Mouse (Mus musculus): Measurements from ENCODE around the gene Ppp1r15b.
A peak's percentile ranks its signal among the peaks of the same experiment; 100 is the strongest.

Gene Ppp1r15b

DNA sequence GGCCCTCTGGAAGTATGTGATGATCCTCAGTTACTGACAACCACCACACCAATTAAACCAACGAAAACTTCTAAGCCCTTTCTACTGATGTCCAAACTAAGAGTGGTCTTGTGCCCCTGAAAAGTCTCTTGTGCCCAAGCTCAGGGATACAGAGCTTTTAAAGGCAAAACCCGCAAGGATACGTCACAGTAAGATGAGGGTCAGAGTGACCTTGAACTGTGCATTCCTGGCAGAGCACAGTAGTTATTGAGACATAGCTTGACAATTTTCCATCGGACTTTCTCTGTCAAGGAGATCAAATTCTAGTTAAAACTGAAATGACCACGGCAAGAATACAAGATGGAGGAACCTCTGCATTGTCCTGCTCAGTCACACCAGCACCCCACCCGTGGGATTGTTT is 9.7 kb upstream of the Ppp1r15b start:
- no peak for DNase-seq (ENCODE audit: low read depth)

DNA sequence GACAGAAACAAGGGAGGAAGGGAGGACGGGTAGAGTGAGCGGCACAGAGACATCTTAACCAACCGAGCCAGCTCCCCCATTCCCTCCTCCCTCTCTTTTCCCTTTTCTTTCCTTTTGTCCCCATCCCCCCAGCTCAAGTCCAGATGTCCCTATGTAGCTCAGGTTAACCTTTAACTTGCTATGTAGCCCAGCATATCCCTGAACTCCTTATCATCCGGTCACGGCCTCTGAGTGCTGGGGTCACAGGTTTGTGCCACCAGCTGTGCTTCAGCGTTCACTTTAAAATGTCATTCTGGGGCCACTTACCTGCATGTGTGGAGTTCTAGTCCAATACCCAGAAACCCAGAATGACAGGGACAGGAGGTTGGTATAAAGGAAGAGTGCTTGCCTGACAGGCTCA is 6.8 kb upstream of the Ppp1r15b start:
- no peak for DNase-seq (ENCODE audit: low read depth)

DNA sequence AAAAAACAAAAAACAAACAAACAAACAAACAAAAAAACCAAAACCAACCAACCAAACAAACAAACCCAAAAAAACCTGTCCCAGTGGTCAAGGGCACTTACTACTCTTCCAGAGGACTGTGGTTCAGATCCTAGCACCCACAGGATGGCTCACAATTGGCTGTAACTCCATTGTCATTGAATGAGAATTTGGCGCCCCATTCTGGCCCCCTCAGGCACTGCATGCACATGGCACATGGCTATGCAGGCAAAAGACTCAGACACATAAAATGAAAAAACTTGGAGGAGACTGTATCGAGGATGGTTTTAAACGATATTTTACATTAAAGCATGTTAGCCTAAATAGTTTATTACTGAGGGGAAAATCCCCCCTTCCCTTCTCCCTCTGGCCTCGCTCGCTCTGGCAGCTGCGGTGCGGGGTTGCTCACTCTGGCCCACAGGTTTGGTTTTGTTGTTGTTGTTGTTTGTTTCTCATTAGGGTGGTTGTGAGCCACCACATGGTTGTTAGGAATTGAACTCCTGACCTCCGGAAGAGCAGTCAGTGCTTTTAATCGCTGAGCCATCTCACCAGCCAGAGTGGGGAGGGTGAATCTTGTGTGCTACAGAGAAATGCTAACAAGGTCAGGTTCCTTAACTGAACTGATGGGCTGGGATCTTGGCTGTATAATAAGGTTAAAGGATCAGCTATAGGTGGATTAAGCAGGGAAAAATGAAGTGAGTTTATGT is 5.1 kb upstream of the Ppp1r15b start:
- peak; percentile 40 for DNase-seq (ENCODE audit: low read depth)

DNA sequence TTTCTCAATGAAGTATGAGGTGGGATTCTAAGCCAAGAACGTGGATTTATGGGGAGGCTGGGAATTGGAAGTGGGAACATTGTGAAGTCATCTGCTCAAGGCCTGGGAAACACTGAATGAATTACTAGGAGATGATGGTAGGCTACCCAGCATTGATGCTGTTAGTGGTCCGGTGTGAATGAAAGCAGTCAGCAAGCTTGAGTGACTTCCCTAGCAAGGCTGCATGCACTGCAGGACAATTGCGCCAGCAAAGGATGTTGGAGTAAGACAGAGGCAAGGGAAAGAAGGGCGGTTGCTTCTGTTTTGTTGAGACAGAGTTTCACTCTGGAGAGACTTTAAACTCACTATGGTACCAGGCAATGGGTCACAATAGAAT is 4.6 kb upstream of the Ppp1r15b start:
- DNase-seq (ENCODE audit: low read depth), result no peak

DNA sequence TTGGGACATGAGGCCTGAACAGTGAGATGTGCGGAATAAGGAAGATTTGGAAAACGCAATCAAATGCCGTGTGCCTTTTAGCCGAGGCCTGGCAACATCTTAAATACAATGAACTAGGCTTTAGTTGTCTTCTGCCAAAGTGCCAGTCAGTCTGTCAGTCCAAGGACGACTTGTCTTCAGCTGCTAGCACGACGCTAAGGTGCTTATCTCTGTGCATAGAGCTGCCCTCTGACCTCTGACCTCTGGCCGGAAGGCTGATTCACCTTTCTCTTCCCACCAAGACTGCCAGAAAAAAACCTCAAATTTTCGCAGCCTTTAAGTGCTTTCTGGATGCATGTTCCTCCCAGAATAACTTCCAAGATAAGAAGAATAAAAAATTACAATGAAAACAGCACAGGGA is 3.6 kb upstream of the Ppp1r15b start:
- DNase-seq (ENCODE audit: low read depth), result no peak

DNA sequence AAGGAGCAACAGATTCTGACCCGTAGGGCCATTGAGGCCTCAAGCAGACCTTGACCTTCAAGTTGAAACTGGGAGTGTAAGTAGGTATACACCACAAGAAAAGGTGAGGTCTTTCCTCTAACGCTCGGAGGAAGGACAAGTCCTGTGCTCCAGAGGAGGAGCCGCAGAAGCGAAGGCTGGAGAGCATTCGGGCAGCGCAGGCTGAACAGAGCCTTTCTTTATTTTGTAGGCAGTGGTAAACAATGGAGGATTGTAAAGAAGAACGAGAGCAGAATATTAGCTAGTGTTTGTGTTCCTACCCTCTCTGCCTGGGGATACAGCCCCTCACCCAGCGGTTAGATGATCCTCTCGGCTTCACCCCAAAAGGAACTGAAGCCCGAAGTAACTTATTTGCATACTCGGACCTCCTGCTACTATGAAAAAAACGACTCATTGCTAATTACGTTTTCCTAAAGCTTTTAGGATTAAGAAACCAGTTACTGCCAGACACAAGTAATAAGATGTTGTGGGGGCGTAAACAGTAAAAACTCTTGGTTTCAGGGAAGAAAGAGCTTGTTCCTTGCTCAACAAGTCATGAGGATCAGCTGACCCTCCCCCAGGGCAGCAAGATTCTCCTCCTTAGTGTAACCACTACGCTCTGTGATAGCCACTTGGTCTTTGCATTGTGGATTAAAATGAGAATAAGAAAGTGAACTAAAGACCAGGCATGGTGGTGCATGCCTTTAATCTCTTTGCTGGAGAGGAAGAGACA is 1.3 kb upstream of the Ppp1r15b start:
- no peak for DNase-seq (ENCODE audit: low read depth)

DNA sequence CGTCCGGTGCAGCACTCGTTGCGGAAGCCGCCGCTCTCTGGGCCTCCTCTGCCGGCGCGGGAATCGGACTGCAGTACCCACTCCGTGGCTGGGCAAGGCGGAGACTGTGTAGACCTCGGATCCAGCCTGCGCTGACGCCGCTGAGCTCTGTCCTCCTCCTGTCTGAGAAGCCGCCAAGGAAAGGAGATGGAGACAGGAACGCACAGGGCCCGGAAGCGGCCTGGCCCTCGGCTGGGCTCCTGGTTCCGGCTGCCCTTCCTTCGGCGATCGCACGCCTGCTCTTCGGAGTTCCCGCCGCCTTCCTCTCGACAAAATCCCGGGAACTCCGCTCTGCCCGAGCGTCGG is 590 bp downstream of the Ppp1r15b start:
- no peak for DNase-seq (ENCODE audit: low read depth)

DNA sequence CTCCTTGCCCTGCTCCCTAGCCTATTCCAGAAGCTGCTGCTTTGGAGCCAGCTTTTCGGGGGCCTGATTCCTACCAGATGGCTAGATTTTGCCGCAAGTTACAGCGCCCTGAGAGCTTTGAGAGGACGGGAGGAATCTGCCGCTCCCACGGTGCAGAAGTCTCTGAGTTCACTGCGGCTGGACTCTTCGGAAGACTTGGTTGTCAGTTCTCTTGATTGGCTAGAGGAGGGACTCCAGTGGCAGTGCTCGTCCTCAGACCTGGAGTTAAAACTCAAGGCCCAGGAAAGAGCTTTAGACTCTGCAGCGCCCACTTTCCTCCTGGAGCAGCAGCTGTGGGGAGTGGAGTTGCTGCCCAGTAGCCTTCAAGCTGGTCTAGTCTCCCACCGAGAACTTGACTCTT is 993 bp downstream of the Ppp1r15b start:
- peak; percentile 56 for DNase-seq (ENCODE audit: low read depth)

DNA sequence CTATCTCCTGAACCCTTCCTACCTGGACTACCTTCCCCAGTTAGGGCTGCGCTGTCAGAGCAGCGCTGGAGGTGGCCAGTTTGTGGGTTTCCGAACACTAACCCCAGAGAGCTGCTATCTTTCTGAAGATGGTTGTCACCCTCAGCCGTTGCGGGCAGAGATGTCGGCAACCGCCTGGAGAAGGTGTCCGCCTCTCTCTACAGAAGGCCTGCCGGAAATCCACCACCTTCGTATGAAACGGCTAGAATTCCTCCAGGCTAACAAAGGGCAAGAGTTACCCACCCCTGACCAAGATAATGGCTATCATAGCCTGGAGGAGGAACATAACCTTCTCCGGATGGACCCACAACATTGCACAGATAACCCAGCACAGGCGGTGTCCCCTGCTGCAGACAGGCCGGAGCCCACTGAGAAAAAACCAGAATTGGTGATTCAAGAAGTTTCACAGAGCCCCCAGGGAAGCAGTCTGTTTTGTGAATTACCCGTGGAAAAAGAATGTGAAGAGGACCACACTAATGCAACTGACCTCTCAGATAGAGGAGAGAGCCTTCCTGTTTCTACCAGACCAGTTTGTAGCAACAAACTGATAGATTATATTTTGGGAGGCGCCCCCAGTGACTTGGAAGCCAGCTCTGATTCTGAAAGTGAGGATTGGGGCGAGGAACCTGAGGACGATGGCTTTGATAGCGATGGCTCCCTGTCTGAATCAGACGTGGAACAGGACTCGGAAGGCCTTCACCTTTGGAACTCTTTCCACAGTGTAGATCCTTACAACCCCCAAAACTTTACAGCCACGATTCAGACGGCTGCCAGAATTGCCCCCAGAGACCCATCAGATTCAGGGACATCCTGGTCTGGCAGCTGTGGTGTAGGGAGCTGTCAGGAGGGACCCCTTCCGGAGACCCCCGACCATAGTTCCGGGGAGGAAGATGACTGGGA is 1.7 kb downstream of the Ppp1r15b start:
- DNase-seq (ENCODE audit: low read depth), result peak; percentile 68

DNA sequence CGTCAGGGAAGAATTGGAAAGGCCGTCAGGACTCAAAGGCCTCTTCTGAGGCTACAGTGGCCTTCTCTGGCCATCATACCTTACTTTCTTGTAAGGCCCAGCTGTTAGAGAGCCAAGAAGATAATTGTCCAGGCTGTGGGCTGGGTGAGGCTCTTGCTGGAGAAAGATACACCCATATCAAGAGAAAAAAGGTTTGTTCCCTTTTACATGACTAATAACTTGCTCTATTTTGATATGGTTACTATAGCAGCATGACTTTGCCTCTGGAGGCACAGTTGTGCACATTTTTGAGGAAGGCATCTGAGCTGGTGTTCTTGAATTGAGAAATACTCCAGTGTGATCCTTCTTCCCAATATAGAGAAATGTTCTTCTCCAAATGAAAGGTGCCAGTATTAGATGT is 2.5 kb downstream of the Ppp1r15b start:
- DNase-seq (ENCODE audit: low read depth), result peak; percentile 49

DNA sequence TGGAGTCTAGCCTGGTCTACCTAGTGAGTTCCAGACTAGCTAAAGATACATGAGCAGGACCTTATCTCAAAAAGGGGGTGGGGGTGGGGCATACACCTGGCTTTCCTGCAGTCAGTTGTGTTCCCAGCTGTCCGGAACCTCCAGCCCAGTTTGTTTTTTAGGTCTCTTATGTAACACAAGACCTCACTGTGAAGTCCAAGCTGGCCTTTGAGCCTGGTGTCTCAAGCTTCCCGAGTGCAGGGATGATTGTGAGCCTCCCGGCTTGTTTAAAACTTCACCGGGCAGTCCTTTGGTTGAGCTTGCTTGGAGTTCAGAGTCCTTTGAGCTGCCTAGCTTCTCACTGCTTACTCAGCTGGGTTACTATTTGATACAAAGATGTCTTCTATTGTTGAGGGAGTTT is 3.1 kb downstream of the Ppp1r15b start:
- peak; percentile 59 for DNase-seq (ENCODE audit: low read depth)

DNA sequence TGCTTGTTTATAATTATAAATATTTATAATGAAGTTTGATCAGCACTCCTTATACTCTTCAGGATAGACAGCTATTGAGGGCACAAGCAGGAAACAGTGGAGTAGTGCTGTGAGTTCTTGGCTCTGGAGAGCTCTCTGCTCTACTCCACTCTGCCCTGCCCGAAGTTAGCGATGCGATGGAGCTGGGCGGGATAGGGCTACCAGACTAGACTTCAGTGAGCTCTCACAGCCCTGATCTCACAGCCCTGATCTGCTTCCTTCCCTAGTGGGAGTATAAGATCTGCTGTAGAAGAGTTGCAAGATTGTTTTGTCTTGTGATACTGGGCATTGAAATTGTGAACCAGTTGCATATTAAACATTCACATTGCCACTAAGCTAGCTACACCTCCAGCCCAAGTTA is 3.9 kb downstream of the Ppp1r15b start:
- peak; percentile 30 for DNase-seq (ENCODE audit: low read depth)

DNA sequence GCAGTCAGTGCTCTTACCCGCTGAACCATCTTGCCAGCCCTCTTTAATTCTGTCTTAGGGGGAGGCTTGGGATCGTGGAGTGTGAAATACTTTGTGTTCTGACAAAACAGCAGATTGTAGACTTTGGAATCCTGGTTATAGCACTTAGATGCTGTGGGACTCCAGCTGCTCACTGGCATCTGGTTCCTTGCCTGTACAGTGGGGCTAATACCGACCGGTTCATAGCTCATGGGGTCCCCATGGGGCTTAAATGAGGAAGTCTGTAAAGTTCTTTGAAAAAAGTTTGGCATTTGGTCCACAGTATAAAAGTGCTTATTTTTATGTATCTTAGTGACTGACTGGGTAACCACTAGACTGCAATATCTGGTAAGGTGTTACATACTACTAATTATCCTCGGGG is 4.9 kb downstream of the Ppp1r15b start:
- no peak for DNase-seq (ENCODE audit: low read depth)

DNA sequence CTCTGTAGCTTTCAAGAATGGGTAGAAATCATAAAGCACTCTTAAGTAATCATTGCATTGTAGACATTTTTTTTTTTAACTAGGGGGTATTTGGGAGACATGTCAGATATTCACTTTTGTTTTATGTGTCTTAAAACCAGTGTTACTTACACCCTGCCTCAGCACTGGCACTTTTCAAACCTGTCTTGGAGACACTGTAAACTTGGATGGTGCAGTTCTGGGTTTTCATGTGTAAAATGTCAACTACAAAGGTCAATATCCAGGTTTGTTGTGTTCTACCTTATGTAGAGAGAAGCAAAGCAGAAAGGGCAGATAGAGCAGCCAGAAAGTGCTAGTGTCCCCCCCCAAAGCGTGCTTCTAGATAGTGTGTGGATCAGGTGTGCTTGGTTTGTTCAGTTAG is 7.5 kb downstream of the Ppp1r15b start:
- DNase-seq (ENCODE audit: low read depth), result no peak

DNA sequence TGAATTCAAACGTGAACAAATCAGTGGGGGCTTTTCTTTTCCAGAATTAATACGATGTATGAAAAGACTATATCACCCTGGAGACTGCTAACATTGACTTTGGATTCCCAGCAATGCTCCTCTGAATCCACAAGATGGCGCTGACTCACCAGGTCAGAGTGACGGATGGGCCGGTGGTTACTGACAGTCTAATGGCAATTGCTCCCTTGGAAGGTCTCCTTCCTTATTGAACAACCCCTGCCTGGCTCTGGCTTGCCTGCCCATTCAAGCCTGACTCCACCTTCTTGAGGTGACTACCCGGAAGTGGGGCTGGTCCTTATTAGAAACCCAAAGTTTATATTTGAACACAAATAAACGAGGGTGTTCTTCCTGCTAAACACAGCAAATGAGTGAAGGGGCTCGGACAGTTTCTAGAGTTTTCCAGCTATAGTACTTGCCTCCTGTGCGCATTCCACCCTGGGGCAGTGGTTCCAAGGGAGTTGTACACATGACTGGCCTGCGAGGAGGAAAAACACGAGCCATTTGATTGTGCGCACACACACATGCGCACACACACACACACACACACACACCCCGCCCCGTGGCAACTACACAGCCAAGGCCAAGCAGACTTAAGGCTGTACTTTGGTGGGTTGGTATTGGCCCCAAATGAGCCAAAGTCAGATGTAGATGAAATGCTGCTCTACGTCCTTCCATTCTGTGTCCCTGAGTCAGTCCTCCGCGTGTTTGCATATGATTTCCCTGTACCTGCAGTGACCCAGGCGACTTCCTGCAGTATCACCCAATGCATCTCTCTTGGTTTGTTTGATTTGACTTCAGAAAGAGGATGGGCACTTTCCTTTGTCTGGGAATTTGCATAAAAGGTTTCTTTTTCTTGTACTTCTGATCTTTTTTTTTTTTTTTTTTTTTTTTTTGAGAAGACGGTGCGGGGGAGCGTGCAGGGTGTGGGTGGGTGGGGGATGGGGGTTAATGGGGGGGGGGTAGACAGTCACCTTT is 15.4 kb downstream of the Ppp1r15b start:
- peak; percentile 78 for DNase-seq (ENCODE audit: low read depth)

DNA sequence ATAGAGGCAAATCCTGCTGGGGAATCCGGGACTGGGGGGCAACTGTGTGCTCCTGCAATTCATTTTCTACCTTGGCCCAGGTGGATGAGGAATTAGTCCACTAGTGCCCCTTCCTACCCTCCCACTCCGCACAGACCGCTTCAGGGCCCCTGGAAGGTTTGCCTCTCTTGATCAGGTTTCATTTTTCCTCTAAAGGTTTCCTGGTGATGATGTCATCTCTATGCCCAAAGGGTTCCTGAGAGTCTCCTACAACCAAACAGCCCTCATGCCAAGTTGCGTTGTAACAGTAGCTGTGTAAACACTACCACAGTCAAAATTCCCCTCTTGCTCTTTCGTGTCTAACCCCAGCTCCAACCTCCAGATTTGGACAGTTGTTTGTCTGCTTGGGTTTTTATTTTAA is 16.4 kb downstream of the Ppp1r15b start:
- DNase-seq (ENCODE audit: low read depth), result no peak

DNA sequence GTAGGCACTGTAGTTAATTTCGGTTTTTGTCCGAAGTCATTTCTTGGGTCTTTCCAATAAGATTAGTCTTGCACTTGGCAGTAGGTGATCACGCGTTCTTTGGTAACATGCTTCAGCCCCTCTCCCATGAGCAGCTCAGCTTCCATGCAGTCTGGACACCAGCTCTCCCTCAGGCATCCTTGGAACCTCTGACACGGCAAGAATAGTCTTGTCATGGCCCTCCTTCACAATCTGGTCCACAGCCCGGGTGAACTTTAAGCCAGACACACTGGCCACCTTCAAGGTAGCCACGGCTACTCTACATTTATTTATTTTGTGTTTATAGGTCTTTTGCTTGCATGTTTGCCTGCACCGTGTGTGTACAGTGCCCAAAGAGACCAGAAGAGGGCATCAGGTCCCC is 17.2 kb downstream of the Ppp1r15b start:
- no peak for DNase-seq (ENCODE audit: low read depth)

DNA sequence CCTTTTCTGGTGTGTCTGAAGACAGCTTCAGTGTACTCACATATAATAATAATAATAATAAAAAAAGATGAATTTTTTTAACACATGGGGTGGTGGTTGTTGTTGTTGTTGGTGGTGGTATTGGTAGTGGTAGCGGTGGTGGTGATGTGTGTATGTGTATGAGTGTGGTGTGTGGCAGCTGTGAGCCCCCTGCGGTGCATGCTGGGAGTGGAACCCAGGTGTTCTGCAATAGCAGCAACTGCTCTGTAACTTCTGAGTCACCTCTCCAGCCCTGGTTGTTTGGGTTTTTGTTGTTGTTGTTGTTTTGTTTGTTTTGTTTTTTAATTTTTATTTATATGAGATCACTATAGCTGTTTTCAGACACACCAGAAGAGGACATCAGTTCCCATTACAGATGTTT is 19.6 kb downstream of the Ppp1r15b start:
- DNase-seq (ENCODE audit: low read depth), result no peak

DNA sequence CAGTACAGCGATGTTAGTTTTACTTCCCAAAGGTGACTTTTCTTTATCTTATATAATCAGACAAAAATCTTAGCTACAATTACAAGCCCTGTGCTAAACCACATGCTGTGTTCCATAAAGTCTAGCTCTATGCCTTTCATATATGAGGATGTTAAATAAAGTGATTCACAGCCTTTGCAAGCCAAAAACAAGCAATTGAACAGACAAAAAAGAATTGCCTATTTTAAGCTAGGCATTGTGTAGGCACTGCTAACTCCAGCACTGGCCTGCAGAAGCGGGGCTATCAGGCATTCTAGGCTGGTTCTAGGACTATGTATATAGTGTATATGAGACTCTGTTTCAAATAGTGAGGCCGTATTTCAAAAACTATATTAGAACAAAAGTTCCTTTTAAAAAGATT is 21.3 kb downstream of the Ppp1r15b start:
- DNase-seq (ENCODE audit: low read depth), result no peak

DNA sequence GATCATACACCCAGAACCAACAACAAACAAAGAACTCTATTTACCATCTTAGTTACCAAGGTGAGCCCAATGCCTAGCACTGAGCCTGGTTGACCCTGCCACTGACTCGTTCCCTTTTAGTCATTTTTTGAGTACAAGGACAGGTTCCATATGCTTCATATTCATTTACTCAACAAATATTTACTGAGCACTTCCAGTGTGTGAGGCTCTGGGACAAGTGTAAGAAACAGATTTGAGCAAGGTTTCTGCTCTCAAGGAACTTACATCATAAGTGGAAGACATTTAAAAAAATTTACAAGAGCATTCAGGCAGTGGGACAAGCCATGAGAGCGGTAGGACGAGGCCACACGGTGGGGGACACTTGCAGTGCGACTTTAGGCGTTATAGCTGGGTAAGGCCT is 24.3 kb downstream of the Ppp1r15b start:
- no peak for DNase-seq (ENCODE audit: low read depth)

DNA sequence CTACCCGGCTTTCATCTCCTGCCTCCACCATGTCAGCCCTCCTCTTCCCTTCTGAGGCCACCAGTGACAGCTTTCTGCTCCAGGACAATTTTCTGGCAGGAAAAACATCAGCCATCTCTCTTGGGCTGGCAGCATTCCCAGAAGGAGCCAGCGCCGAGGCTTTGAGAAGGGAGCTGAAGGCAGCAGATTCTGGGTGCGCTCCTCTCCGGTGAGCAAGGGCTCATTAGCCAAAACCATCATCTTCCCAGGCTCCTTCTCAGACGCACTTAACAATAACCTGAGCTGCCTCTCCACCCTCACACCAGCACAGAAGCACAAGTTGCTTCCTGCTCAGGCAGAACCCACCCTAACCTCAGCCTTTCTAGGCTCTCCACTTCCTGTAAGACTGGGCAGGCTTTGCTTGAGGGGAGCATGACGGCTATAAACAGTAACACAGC is 28.2 kb downstream of the Ppp1r15b start:
- DNase-seq (ENCODE audit: low read depth), result peak; percentile 68

DNA sequence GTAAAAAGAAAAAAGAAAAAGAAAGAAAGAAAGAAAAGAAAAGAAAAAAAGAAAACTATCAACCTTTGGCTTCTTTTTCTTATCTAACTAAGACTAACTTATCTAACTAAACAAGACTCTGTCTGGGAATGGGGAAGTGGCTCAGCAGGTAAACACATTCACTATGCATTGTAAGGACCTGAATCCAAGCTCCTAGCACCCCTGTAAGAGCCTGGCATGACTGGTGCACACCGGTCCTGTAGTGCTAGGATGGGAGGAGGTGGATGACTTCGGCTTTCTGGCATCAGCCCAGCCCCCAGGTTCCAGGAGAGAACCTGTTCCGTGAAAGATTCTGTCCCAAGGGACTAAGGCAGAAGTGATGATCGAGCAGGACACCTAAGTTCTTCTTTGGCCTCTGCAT is 30.6 kb downstream of the Ppp1r15b start:
- no peak for DNase-seq (ENCODE audit: low read depth)

All from induced T-regulatory cell, adult 2 months (primary cell).